Mouse (Mus musculus) gastrocnemius, adult 2 months (tissue): Measurements from ENCODE around the gene Natd1. TPM values are rescaled to one million over a fixed set of nuclear protein-coding genes. Genes with fewer than 3 reads are reported as not detected.

Experiments
- DNase-seq: peaks from one replicate; pipeline ENCODE4 v3.0.0; 2022
- H3K27ac ChIP-seq: fragments of 200-600 bp; 2 replicates; pipeline ENCODE4 v1.8.1; 2022; ENCODE audit warnings: mild to moderate bottlenecking
- H3K4me3 ChIP-seq: fragments of 200-600 bp; 2 replicates; pipeline ENCODE4 v1.8.1; 2022; ENCODE audit warnings: mild to moderate bottlenecking, moderate library complexity
- CTCF ChIP-seq: fragments of 200-600 bp; IDR thresholded peaks from 2 replicates; pipeline ENCODE4 v1.8.1; 2022; ENCODE audit warnings: antibody characterized with exemption, mild to moderate bottlenecking, moderate library complexity
- intact Hi-C: fragments of 180-260 bp; cut with DNase I; formaldehyde crosslinking; loops from one replicate; pipeline ENCODE4 v1.15.1; 2025
- total RNA-seq, 2 experiments: library from RNA; stranded (reverse); gene quantifications; 2 replicates each; pipeline ENCODE4 v1.2.3; 2021

Gene Natd1
- total RNA-seq, 2 experiments from 2014 or later = 8.6 to 10.4 TPM

- Histone ChIP-seq H3K27ac (no peak overlapping the region), H3K4me3 (no peak overlapping the region)
- intact Hi-C loops = no loop called here
- TF ChIP-seq CTCF = no peak
- no peak for DNase-seq
These were observed 26.8 kb upstream of the Natd1 start for GRCm38 (mm10) chr11:60941370-60941769.

DNA sequence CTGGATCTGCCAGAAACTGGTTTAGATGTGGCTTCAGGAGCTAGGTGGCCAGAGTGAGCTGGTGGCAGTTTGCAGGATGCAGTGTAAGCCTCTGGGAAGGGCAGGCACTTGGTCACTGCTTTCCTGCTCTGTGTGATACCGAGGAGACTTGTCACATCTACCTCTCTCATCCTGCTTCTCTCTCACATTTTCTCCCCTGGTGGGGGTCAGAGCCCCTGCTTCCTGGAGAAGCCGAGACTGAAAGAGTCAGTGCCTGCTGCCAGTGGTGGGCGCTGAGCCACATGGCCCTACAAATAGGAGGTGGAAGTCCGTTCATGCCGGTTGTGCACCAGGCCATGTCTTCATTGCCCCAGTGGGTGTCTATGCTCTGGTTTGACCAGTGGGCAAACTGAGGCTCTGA lies 26.0 kb upstream of the Natd1 start:
- no peak for TF ChIP-seq CTCF
- intact Hi-C loops = no loop called here
- H3K27ac ChIP-seq = peak overlapping the region; percentile 61; the same call in 1 of the 2 replicates
- DNase-seq = no peak
- H3K4me3 ChIP-seq = no peak overlapping the region

DNA sequence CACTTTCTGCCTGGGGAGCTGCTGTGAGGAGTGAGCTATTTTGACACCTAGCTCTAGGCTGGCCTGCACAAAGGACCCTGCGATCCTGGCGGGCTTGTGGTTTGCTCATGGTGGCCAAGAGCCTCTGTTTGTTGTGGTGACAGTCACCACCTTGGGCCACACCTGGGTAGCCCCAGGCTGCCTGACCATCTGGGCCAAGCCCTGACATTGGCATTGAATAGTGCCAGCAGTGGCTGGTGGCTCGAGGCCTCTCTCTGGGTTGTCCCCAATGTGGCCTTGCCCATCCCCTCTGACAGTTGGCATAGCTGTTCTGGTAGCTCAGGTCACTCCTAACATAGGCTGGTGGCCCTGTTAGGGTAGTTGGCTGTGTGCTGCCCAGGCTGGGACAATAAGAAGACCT lies 24.9 kb upstream of the Natd1 start:
- peak overlapping the region; percentile 61 for H3K27ac ChIP-seq
- intact Hi-C loops = no loop called here
- peak; percentile 75 for DNase-seq
- no peak overlapping the region for H3K4me3 ChIP-seq
- TF ChIP-seq CTCF = no peak

- DNase-seq = no peak
- TF ChIP-seq CTCF = no peak
- Histone ChIP-seq H3K4me3 (no peak overlapping the region), H3K27ac (peak overlapping the region; percentile 61)
- intact Hi-C loops = no loop called here
These were observed 23.1 kb upstream of the Natd1 start for GRCm38 (mm10) chr11:60937611-60938010.

DNA sequence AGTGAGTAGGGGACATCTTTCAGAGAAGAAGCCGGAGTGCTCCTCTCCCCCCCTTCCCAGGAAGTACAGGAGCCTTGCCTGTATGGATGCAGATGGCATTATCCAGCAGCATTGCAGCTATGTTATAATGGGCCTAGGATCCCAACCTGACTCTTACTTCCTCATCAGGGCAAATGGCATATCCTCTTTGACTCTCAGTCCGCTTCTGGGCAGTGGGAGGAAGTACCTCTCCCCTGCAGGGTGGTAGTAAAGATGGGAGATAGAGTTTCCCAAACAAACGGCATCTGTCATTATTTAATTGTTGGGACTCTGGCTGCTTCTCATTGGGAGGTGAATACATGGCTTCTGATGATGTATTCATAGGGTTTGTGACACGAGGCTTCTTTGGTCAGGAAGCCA lies 21.4 kb upstream of the Natd1 start:
- peak overlapping the region; percentile 94 for H3K27ac ChIP-seq
- peak overlapping the region; percentile 74 for H3K4me3 ChIP-seq
- DNase-seq = no peak
- no peak for TF ChIP-seq CTCF
- intact Hi-C loops = loop anchor here (2.0 kb wide), 2 partner anchors 41 to 125 kb away; no protein-coding TSS in a partner anchor

GRCm38 (mm10) chr11:60935326-60935974 lies 20.9 kb upstream of the Natd1 start:
- intact Hi-C loops = loop anchor here (2.0 kb wide), 2 partner anchors 41 to 125 kb away; no protein-coding TSS in a partner anchor
- peak overlapping the region; percentile 94 for H3K27ac ChIP-seq
- no peak for TF ChIP-seq CTCF
- H3K4me3 ChIP-seq = peak overlapping the region; percentile 74
- peak; percentile 88 for DNase-seq

GRCm38 (mm10) chr11:60934795-60935194 lies 20.2 kb upstream of the Natd1 start:
- peak overlapping the region; percentile 74 for H3K4me3 ChIP-seq
- no peak for TF ChIP-seq CTCF
- intact Hi-C loops = loop anchor here (2.0 kb wide), 2 partner anchors 42 to 126 kb away; no protein-coding TSS in a partner anchor
- no peak for DNase-seq
- H3K27ac ChIP-seq = peak overlapping the region; percentile 94

GRCm38 (mm10) chr11:60933178-60933930 lies 18.8 kb upstream of the Natd1 start:
- intact Hi-C loops = loop anchor here (2.0 kb wide), 1 partner anchor 205 kb away; the partner anchor contains the start of gene Mief2
- peak overlapping the region; percentile 74 for H3K4me3 ChIP-seq
- TF ChIP-seq CTCF = no peak
- H3K27ac ChIP-seq = peak overlapping the region; percentile 94
- peak; percentile 82 for DNase-seq

- peak overlapping the region; percentile 74 for H3K4me3 ChIP-seq
- intact Hi-C loops = loop anchor here (2.0 kb wide), 1 partner anchor 204 kb away; the partner anchor contains the start of gene Mief2
- no peak for TF ChIP-seq CTCF
- peak overlapping the region; percentile 94 for H3K27ac ChIP-seq
- no peak for DNase-seq
These were observed 18.0 kb upstream of the Natd1 start for GRCm38 (mm10) chr11:60932503-60933020.

DNA sequence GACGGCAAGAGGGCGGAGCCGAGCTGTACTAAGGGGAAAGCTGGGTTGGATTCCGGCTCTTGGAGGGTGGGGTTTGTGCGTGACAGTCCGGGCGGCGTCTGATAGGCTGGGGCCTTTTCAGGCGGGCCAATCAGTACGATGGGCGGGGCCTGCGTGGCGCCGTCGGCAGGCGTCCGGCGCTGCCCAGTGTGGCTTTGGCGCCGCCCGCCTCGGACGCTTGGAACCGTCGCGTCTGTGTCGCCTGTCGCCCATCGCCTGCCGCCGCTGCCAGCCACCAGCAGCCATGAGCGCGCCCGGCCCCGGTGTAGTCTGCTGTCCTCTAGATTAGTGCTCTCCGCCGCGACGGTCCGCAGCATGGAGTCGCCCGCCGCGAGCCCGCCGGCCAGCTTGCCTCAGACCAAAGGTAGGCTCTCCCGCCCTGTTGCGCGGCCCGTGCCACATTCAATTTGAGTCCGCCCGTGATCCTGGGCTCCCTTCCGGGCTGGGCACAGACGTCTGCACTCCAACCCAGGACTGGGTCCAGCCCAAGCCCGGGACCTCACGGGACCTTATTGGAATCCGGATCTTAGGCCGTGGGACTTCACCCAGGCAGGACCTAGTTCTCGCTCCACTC lies 17.4 kb upstream of the Natd1 start, which contains the start of gene Map2k3:
Gene Map2k3 (plus strand): TSS at position 165 of the 613 bp plus-strand sequence.
- DNase-seq = peak; percentile 99
- peak within 1 kb of the TSS; percentile 94 for H3K27ac ChIP-seq
- peak within 1 kb of the TSS; percentile 74 for H3K4me3 ChIP-seq
- TF ChIP-seq CTCF = no peak; the same call in 1 of the 2 replicates
- intact Hi-C loops = loop anchor here (2.0 kb wide), 1 partner anchor 203 kb away; the partner anchor contains the start of gene Mief2

DNA sequence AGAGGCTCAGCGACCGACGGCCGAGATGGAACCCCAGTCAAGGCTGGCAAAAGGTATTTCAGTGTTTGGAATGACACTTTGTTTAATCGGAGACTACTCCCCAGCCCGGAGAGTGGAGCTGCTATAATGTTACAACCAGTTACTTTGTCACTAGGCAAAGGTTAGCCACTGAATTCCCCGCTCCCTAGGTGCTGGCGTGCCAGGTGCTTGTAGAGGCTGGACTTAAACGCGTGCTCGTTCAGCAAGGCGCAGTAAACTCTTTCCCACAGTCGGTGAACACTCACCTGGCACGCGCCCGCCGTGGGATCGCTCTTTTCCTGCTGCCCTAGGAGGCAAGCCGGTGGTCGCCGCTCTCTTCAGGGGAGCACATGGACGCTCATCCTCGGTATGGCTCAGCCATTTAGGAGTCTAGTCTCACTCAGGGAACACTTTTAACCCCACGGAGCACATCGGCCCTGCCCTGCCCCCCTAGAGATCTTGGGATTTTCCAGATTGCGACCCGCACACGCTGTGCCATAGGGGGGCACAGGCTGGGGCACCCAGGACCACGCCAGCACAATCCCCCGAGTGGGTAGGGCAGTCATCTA lies 16.8 kb upstream of the Natd1 start:
- intact Hi-C loops = no loop called here
- TF ChIP-seq CTCF = no peak
- DNase-seq = peak; percentile 60
- Histone ChIP-seq H3K4me3 (peak overlapping the region; percentile 74), H3K27ac (peak overlapping the region; percentile 94)

GRCm38 (mm10) chr11:60930724-60931281 lies 16.3 kb upstream of the Natd1 start:
- intact Hi-C loops = no loop called here
- Histone ChIP-seq H3K27ac (peak overlapping the region; percentile 94), H3K4me3 (peak overlapping the region; percentile 74)
- peak; percentile 49 for DNase-seq
- no peak for TF ChIP-seq CTCF
